Mouse (Mus musculus) neural tube, embryonic 15.5 days (tissue): ENCODE measurements around the gene Sec24d. TPM values are rescaled to one million over a fixed set of nuclear protein-coding genes. Genes with fewer than 3 reads are reported as not detected.
"Not testable (repeated sequence)": the region's sequence is repeated elsewhere in the genome, so short reads cannot be mapped to it uniquely, and the experiment has no call there.

Source experiments
- ATAC-seq: fragments of 200-750 bp; cut with Nextera tagmentation; 2 replicates; pipeline ENCODE4 v1.8.0; 2017; ENCODE audit warnings: mild to moderate bottlenecking, moderate TSS enrichment, moderate library complexity; ENCODE audit not compliant: low FRiP score
- H3K27ac ChIP-seq: fragments of 300-500 bp; sonication (generic); replicated peaks from 2 replicates; pipeline ENCODE4 v1.5.1; 2015; ENCODE audit warnings: mild to moderate bottlenecking, inconsistent platforms
- H3K27me3 ChIP-seq: fragments of 300-500 bp; sonication (generic); replicated peaks from 2 replicates; pipeline ENCODE4 v1.6.1; 2015; ENCODE audit warnings: inconsistent platforms
- H3K36me3 ChIP-seq: fragments of 300-500 bp; sonication (generic); 2 replicates; pipeline ENCODE4 v1.6.1; 2015; ENCODE audit warnings: inconsistent platforms
- H3K4me1 ChIP-seq: fragments of 300-500 bp; sonication (generic); 2 replicates; pipeline ENCODE4 v1.6.1; 2015; ENCODE audit warnings: inconsistent platforms
- H3K4me2 ChIP-seq: fragments of 300-500 bp; sonication (generic); 2 replicates; pipeline ENCODE4 v1.6.1; 2015; ENCODE audit warnings: inconsistent platforms, mild to moderate bottlenecking, moderate library complexity
- H3K4me3 ChIP-seq: fragments of 300-500 bp; sonication (generic); replicated peaks from 2 replicates; pipeline ENCODE4 v1.5.1; 2015; ENCODE audit warnings: mild to moderate bottlenecking, inconsistent platforms
- H3K9ac ChIP-seq: fragments of 300-500 bp; sonication (generic); replicated peaks from 2 replicates; pipeline ENCODE4 v1.6.1; 2015; ENCODE audit warnings: mild to moderate bottlenecking, inconsistent platforms
- H3K9me3 ChIP-seq: fragments of 300-500 bp; sonication (generic); replicated peaks from 2 replicates; pipeline ENCODE4 v1.6.1; 2016; ENCODE audit warnings: inconsistent platforms
- WGBS: fragments of 180-500 bp; shearing (Covaris S2); methylation state at CpG from one replicate; pipeline ENCODE4 v1.1.7; 2015; ENCODE audit warnings: mixed read lengths; 5-methylcytosine and 5-hydroxymethylcytosine counted together
- polyA plus RNA-seq: library from polyadenylated mRNA; unstranded; fragments of >200 nt; fragmentation: Nextera tagmentation; extraction: Ambion mirVana; gene quantifications from 2 replicates; pipeline ENCODE4 v1.2.1, GENCODE M21; 2015

The Sec24d gene
- polyA plus RNA-seq, 1 experiment from 2014 or later, result 18.3 TPM

DNA sequence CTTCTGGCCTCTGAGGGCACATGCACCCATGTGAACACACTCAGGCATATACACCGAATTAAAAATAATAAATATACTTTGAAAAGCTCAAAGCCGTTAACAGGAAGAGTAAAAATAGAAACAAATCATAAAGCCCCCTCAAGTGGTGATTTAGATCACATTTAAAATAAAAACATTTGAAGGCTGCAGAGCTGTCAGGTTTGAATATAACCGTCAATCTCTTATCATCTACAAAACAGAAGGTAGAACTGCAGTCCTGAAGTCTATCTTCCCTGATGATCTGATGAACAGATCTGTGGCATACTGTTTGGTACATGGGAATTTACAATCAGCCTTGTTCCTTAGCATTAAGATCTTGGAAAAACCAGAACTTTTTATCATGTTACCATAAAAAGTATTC, 109.3 kb downstream of the Sec24d start:
- no peaks in the 10 kb centered on the region for H3K27me3 ChIP-seq
- no peak overlapping the region for H3K4me3 ChIP-seq
- no peaks in the 10 kb centered on the region for H3K4me1 ChIP-seq
- H3K36me3 ChIP-seq, result peaks cover 36% of the 10 kb centered on the region
- H3K4me2 ChIP-seq, result no peak overlapping the region
- no peaks in the 10 kb centered on the region for H3K9me3 ChIP-seq
- no peak overlapping the region for H3K27ac ChIP-seq
- no peak overlapping the region for H3K9ac ChIP-seq
- ATAC-seq, result no peak
- 98% methylated on average over 3 of the region's 3 CpGs for WGBS

DNA sequence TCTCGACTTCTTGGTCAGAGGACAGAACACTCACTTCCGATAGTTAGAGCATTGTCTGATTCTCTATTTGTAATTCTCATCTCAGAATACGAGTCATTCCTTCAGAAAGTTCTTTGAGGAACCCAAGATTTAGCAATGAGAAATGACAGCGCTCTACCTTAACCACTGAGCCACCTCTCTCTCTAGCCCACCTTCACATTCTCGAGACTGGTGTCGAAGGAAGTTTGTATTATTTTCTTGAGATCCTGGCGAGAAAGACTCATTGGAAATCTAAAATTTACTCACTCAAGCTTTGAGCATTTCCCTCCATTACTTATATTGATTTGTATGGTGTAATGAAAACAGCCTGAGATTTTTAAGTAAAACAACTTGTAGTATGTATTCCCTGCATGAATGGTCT, 117.2 kb downstream of the Sec24d start:
- peak overlapping the region; percentile 75 for H3K4me3 ChIP-seq
- no peak for ATAC-seq
- 92% methylated on average over 7 of the region's 7 CpGs for WGBS
- peak overlapping the region; percentile 62 for H3K4me2 ChIP-seq
- H3K27me3 ChIP-seq, result no peaks in the 10 kb centered on the region; the same call in 1 of the 2 replicates
- peak overlapping the region; percentile 72; the same call in 1 of the 2 replicates for H3K9ac ChIP-seq
- no peak overlapping the region for H3K27ac ChIP-seq
- peaks cover 19% of the 10 kb centered on the region for H3K4me1 ChIP-seq
- H3K9me3 ChIP-seq, result no peaks in the 10 kb centered on the region
- peaks cover 17% of the 10 kb centered on the region; the same call in 1 of the 2 replicates for H3K36me3 ChIP-seq

DNA sequence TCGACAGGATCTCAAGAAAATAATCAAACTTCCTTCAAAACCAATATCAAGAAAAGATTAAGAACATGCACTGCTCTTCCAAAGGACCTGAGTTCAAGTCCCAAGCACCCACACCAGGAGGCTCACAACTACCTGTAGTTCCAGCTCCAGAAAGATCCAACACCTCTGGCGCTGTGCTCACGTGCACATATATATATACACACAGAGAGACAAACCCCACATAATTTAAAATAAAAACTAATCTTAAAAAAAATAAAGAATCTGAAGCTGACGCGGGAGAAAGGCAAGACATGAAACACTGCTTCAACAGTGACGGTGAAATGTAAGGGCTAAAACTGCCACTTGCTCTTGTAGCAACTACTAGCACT, 117.8 kb downstream of the Sec24d start:
- Histone ChIP-seq H3K27ac (peak overlapping the region; percentile 95; the same call in 1 of the 2 replicates), H3K4me2 (peak overlapping the region; percentile 62), H3K27me3 (no peaks in the 10 kb centered on the region; the same call in 1 of the 2 replicates), H3K9ac (peak overlapping the region; percentile 72), H3K4me3 (peak overlapping the region; percentile 75), H3K4me1 (peaks cover 19% of the 10 kb centered on the region), H3K36me3 (peaks cover 11% of the 10 kb centered on the region; the same call in 1 of the 2 replicates), H3K9me3 (no peaks in the 10 kb centered on the region)
- 14% methylated on average over 6 of the region's 6 CpGs for WGBS
- ATAC-seq, result peak; percentile 1; the same call in 1 of the 2 replicates

DNA sequence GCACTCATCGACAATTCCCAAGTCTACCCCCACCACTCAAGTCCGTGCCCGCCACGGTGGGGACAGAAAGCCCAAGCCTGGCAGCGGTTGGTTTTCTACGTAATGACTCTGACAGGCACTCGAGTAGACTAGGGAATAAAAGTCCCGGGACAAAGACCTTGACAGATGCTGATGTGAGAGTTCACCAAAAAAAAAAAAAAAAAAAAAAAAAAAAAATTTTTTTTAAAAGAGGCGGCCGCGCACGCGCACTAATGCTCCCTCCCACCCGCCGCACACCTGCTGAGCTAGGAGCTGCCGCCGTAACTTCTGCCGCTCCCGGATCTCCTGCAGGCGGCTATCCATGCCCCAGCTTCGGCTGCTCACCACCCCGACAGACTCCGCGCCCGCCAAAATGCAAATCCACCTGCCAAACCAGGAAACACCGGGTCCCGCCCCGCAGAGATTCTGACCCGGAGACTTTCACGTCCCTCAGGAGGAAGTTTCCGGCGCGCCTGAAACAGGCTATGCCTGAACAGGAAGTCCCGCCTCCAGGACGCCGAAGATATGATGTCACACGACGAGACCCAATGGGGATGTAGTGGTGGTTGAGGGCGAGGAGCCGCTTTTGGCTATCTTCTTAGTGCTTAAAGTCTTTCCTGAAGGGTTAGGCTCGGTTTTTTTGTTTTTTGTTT, 118.4 kb downstream of the Sec24d start, which contains the start of gene Mettl14:
Gene Mettl14, minus strand, starts transcription at position 623 of the 671 bp plus-strand sequence.
- H3K27me3 ChIP-seq, result no peaks in the 10 kb centered on the region; the same call in 1 of the 2 replicates
- WGBS, result under 1% methylated on average over 41 of the region's 41 CpGs
- H3K4me1 ChIP-seq, result peaks cover 19% of the 10 kb centered on the region
- H3K4me2 ChIP-seq, result peak within 1 kb of the TSS; percentile 63
- H3K4me3 ChIP-seq, result peak within 1 kb of the TSS; percentile 75
- H3K36me3 ChIP-seq, result peaks cover 11% of the 10 kb centered on the region; the same call in 1 of the 2 replicates
- H3K9me3 ChIP-seq, result no peaks in the 10 kb centered on the region
- peak; percentile 100 for ATAC-seq
- H3K9ac ChIP-seq, result peak within 1 kb of the TSS; percentile 72
- peak within 1 kb of the TSS; percentile 95 for H3K27ac ChIP-seq

DNA sequence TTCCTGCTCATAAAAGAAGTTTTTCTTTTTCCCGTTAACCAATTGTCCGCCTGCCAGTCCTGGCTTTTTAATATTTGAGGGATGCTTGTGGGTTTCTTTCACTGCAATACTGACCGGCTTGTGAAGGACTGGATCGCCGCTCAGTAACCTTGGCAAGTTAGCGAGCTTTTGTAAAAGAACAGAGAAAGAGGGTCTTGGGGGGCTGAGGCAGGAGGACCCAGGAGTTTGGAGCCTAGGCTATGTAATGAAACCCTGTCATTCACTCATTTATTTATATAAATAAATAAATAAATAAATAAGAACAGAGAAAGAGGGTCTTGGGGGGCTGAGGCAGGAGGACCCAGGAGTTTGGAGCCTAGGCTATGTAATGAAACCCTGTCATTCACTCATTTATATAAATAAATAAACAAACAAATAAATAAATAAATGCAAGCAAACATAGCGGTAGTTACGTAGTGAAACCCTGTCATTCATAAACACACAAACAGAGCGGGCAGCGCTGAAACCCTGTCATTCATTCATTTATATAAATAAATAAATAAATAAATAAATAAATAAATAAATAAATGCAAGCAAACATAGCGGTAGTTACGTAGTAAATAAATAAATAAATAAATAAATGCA, 119.0 kb downstream of the Sec24d start:
- H3K4me2 ChIP-seq, result peak overlapping the region; percentile 63
- H3K4me1 ChIP-seq, result peaks cover 19% of the 10 kb centered on the region
- peak; percentile 84 for ATAC-seq
- WGBS, result 14% methylated on average over 12 of the region's 12 CpGs
- not testable (repeated sequence) for H3K9me3 ChIP-seq, H3K27me3 ChIP-seq, H3K36me3 ChIP-seq
- peak overlapping the region; percentile 95 for H3K27ac ChIP-seq
- peak overlapping the region; percentile 72 for H3K9ac ChIP-seq
- peak overlapping the region; percentile 75 for H3K4me3 ChIP-seq

DNA sequence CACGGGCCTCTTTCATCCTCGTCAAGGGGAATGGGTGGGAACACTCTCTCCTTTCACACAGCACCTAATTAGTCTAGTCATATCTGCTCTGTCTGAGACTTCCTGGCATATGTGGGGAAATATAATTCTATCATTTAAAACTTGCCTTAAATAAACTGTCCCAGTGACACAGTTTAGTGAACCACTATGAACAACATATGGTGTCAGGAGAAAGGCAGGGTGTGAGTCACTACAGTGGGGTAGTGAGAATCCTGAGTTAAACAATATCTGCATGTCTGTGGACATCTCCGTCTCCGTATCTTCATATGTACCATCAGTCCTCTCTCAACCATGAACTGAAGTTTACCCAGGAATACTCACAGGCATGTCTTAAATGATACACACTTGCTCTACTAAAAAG, 123.9 kb downstream of the Sec24d start:
- Histone ChIP-seq H3K9me3 (no peaks in the 10 kb centered on the region), H3K9ac (no peak overlapping the region), H3K4me2 (no peak overlapping the region), H3K27me3 (no peaks in the 10 kb centered on the region; the same call in 1 of the 2 replicates), H3K36me3 (no peaks in the 10 kb centered on the region), H3K4me3 (no peak overlapping the region), H3K27ac (no peak overlapping the region), H3K4me1 (no peaks in the 10 kb centered on the region)
- 81% methylated on average over 4 of the region's 4 CpGs for WGBS
- no peak for ATAC-seq

DNA sequence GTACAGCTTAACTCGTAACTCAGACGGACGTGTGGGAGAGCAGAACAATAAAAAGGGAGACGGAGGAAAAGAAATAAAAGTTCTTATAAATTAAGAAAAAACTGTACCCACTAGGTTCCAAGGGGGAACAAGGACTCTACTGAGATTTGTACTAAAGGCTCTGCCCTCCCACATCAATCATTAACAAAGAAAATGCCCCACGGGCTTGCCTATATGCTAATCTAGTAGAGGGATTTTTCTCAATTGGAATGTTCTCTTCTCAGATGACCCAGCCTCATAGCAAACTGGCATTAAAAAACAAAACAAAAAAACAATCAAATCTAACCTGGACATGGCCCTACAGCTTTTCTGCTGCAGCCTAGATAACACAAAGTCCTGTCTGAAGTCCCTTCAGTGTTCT, 128.4 kb downstream of the Sec24d start:
- H3K9ac ChIP-seq, result no peak overlapping the region
- H3K4me3 ChIP-seq, result no peak overlapping the region
- no peaks in the 10 kb centered on the region for H3K36me3 ChIP-seq
- WGBS, result 84% methylated on average over 5 of the region's 5 CpGs
- H3K9me3 ChIP-seq, result no peaks in the 10 kb centered on the region
- ATAC-seq, result no peak
- H3K27me3 ChIP-seq, result no peaks in the 10 kb centered on the region
- no peak overlapping the region for H3K27ac ChIP-seq
- H3K4me1 ChIP-seq, result no peaks in the 10 kb centered on the region
- no peak overlapping the region for H3K4me2 ChIP-seq

DNA sequence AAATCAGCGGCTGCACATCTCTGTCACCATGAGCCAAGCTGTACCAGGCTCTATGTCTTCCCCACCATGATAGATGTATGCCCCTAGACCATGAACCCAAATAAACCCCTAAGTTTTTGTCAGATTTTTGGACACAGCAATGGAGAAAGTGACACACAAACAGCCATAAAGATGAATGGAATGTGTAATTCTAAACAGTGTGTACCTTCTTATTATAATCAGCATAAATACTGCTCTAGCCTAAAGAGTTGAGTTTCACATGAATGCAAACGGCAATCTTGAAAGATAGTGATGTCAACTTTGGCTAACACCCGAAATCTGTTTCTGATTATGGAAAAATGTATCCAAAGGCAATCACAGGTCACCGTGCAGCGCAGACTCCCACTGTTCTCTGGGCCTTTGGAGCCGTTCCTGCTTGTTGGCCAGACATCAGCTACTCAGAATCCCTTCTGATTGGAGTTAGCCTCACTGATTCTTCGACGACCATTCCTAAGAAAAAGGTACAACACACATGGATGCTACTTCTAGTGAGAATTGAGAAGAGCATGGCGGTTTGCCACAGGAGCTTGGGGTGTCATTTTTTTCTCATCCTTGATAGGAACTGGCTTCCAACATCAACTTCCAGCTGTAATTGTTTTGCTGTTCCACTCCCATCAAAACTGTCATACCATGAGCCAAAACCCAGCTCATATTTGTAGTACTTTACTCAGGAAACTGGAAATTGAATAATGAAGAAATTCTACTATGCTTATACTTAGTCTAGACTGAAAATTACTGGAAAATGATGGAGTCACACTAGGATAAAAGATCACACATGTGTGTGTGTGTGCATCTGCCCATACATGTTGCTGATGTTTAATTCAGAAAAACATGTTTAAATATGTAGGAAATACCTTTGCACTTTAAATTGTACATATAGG, 130.6 kb downstream of the Sec24d start:
- Histone ChIP-seq H3K27me3 (no peaks in the 10 kb centered on the region), H3K36me3 (no peaks in the 10 kb centered on the region), H3K4me1 (no peaks in the 10 kb centered on the region), H3K4me3 (no peak overlapping the region), H3K4me2 (no peak overlapping the region), H3K9me3 (no peaks in the 10 kb centered on the region), H3K27ac (no peak overlapping the region), H3K9ac (no peak overlapping the region)
- no peak for ATAC-seq
- 83% methylated on average over 9 of the region's 9 CpGs for WGBS

DNA sequence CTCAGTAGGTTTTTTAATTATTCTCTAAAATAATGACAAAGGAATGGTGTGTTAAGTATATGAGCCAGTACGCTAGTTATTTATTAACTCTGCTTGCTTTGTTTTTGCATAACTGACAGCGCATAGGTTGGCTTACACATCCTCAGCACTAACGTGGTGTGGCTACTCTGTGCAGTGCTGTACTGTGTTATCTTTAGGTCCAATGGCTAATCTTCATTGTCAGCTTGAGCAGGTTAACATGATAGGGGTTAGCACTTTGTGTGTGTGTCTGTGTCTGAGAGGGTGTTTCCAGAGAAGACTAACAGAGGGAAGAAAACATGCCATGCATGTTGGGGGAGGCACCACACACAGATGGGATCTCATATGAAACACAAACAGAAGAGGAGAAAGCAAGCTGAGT, 137.7 kb downstream of the Sec24d start:
- WGBS, result 88% methylated on average over 3 of the region's 3 CpGs
- Histone ChIP-seq H3K4me1 (no peaks in the 10 kb centered on the region), H3K4me2 (no peak overlapping the region), H3K4me3 (no peak overlapping the region), H3K27me3 (no peaks in the 10 kb centered on the region), H3K27ac (no peak overlapping the region), H3K9me3 (no peaks in the 10 kb centered on the region), H3K36me3 (no peaks in the 10 kb centered on the region), H3K9ac (no peak overlapping the region)
- no peak for ATAC-seq

DNA sequence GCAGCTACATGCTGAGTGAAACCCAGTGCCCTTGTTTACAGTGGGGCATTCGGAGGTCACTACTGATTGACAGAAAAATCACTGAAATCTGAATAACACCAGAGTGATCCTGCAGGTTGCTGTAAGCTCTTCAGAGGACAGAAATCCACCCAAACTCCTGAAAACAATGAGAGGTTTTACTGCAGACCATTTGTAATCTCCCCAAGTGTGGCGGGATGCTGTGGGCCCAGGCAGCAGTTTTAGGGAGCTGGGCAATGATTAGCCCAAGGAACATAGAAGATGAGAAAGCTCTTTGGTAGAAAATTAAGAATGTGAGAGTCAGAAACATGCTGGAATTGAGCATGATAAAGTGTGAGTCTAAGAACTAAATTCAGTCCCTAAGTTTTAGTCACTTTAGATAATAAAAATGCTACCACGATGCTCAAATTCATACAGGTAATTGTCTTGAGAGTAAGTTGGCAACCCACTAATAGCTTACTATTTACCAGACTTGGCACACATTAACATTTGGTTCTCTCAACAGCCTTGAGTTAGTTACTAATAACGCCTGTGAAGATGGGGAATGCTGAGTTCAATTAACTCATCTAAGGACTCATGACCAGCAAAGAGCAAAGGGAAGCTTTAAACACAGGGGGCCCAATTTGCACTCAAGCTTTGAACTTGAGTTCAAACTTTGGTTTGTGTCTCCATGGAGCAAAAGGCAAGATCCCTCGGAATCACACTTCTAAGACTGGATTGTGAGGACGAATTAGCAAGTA, 144.7 kb downstream of the Sec24d start:
- Histone ChIP-seq H3K36me3 (no peaks in the 10 kb centered on the region), H3K27ac (no peak overlapping the region), H3K4me2 (no peak overlapping the region), H3K27me3 (no peaks in the 10 kb centered on the region), H3K4me1 (no peaks in the 10 kb centered on the region), H3K4me3 (no peak overlapping the region), H3K9me3 (no peaks in the 10 kb centered on the region), H3K9ac (no peak overlapping the region)
- no peak for ATAC-seq
- 78% methylated on average over 6 of the region's 6 CpGs for WGBS

DNA sequence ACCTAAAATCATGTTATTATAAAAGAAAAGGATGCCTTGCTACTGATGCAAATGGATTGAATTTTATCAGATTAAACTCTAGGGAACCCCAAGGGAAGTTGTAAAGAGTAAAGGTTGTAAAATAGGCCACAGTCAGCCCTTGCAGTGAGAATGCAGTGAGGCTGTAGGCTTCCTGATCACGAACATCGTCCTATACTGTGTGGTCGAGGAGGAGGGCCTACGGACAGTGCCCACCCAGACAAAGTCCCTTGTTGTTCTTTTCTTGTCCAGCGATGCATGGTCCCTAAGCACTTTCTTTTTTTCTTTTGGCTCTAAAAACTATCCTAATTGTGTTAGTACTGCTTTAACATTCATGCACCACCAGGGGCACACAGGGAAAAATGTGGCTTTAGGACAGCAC, 145.9 kb downstream of the Sec24d start:
- H3K9me3 ChIP-seq, result no peaks in the 10 kb centered on the region
- H3K36me3 ChIP-seq, result no peaks in the 10 kb centered on the region
- H3K4me3 ChIP-seq, result no peak overlapping the region
- 27% methylated on average over 5 of the region's 5 CpGs for WGBS
- no peak for ATAC-seq
- H3K4me1 ChIP-seq, result no peaks in the 10 kb centered on the region
- H3K4me2 ChIP-seq, result no peak overlapping the region
- no peaks in the 10 kb centered on the region for H3K27me3 ChIP-seq
- no peak overlapping the region for H3K9ac ChIP-seq
- H3K27ac ChIP-seq, result no peak overlapping the region
